Mouse (Mus musculus): Measurements from ENCODE around the gene Gm17093. TPM values are rescaled to one million over a fixed set of nuclear protein-coding genes. Genes with fewer than 3 reads are reported as not detected.
"Not testable (repeated sequence)": the region's sequence is repeated elsewhere in the genome, so short reads cannot be mapped to it uniquely, and the experiment has no call there.

The Gm17093 gene
- not detected for total RNA-seq (2021)
- long read RNA-seq, experiment 1 = 0 reads
- long read RNA-seq, experiment 2 = 0 reads

DNA sequence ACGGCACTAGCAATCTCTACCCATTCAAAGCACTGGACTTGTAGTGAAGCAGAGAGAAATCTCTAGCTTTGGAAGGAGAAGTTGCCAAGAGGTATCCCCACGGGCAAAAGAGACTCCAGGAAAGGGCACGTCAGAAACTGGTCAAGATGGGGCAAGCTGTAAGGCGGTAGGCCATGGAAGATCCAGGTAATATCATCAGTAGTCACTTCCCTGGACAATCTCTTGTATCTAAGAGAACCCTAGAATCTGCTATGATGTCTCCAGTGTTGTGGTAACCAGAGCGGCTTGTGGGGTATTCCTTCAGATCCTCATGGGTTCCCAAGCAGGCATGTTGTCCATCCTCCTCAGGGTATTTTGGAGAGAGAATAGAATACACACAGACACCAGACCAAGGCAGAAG lies at the start of gene Gm17093:
Gene Gm17093 (plus strand): TSS at position 301 of the 400 bp plus-strand sequence.
- intact Hi-C loops (cut with DNase I); DNase-seq; H3K27ac ChIP-seq; H3K4me3 ChIP-seq: not testable (repeated sequence)

- DNase-seq; H3K27ac ChIP-seq; intact Hi-C loops (cut with DNase I); H3K4me3 ChIP-seq: not testable (repeated sequence)
Observed at GRCm38 (mm10) chr14:44492163-44492562, 25.9 kb upstream of the Gm17093 start, which contains the start of gene BC061237. BC061237 (plus strand) TSS chr14:44492463.

DNA sequence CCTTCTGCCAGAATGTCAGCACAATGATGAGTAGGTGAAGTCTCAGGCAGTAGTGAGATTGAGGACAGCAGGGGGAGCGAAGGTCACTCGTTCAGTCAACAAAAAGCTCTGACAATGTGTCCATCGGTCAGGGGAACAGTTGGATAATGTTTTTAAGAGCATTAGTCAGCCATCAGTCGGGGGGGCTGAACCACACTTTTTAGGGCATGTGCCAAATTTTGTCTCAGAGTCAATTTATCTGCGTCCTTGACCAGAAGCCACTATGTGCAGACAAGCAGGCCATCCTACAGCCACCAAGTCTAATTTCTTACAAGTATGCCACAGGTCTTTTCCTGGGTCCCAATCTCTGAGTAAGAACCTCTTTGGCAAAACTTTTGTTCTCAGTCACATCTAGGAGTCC lies 29.9 kb downstream of the Gm17093 start:
- H3K4me3 ChIP-seq; DNase-seq; H3K27ac ChIP-seq; intact Hi-C loops (cut with DNase I): not testable (repeated sequence)

Other genes with a start within 250 kb of the Gm17093 start
- gene Gm8220, start 232.7 kb upstream of the Gm17093 start, total RNA-seq (2021) = not detected
- gene Gm5930, start 179.7 kb upstream of the Gm17093 start, total RNA-seq (2021) = not detected
- gene Gm8229, start 152.9 kb upstream of the Gm17093 start, total RNA-seq (2021) = not detected
- not detected for gene Gm3371, start 107.6 kb upstream of the Gm17093 start, total RNA-seq (2021)
- gene Gm8232, start 84.6 kb upstream of the Gm17093 start, total RNA-seq (2021) = not detected
- not detected for gene BC061237, start 25.8 kb upstream of the Gm17093 start, total RNA-seq (2021)
- gene Gm8247, start 64.9 kb downstream of the Gm17093 start, total RNA-seq (2021) = not detected
- not detected for gene Gm5624, start 109.7 kb downstream of the Gm17093 start, total RNA-seq (2021)
- not detected for gene Gm8257, start 188.2 kb downstream of the Gm17093 start, total RNA-seq (2021)
- gene Gm8267, start 232.1 kb downstream of the Gm17093 start, total RNA-seq (2021) = not detected

All from gastrocnemius, adult 2 months (tissue).